Mouse (Mus musculus): ENCODE results near the gene Dnaaf5. TPM values are rescaled to one million over a fixed set of nuclear protein-coding genes. Genes with fewer than 3 reads are reported as not detected.

Dnaaf5 gene
- polyA plus RNA-seq, 1 experiment from 2014 or later = 3.6 TPM

DNA sequence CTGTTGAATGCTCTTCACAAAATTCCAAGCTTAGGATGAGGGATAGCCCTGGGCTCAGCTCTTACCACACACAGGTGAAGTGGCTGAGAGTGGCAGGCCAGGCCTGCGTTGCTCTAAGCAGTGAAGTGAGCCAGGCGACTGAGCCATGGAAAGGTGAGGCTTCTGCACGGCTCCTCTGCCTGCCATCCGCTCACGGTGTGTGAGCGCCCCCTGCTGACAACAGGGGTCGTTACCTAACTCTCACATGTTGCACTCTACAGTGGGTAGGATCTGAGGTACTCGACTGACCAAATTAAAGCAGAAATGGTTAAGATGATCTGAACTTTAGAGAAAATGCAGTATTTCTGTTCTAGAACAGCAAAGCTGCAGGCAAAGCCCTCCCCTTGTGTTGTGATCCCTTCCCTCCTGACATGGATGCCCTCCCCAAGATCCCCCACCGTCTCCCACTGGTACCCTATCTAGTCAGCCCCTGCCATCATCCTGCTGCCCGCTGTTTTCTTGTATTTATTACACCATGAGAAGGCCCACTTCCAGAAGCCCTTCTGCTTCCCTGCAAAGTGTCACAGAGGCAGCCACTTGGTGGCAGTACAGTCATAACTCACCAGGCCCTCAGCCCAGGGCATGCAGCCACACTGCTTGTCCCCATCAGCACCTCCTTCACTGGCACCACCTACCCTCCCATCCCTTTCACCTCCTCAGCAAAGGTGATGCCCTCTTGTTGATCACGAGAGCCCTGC is 29.0 kb downstream of the Dnaaf5 start:
- Histone ChIP-seq H3K9me3 (ENCODE audit: control insufficient read depth, low read length) (no peaks in the 10 kb centered on the region), H3K4me1 (replicated peaks; ENCODE audit: control insufficient read depth, insufficient read depth, low read length) (no peaks in the 10 kb centered on the region; the same call in 1 of the 2 replicates), H3K4me2 (replicated peaks) (no peak overlapping the region), H3K36me3 (replicated peaks; ENCODE audit: control insufficient read depth, insufficient read depth) (peaks cover 86% of the 10 kb centered on the region), H3K9ac (no peak overlapping the region), H3K27me3 (ENCODE audit: control insufficient read depth, insufficient read depth, low read length) (no peaks in the 10 kb centered on the region), H3K4me3 (replicated peaks; ENCODE audit: low read length) (no peak overlapping the region), H3K27ac (no peak overlapping the region)
- DNase-seq (ENCODE audit: low spot score) = peak; percentile 88
- WGBS = 30% methylated on average over 11 of the region's 11 CpGs
- peak; percentile 77 for ATAC-seq (ENCODE audit: low FRiP score)

DNA sequence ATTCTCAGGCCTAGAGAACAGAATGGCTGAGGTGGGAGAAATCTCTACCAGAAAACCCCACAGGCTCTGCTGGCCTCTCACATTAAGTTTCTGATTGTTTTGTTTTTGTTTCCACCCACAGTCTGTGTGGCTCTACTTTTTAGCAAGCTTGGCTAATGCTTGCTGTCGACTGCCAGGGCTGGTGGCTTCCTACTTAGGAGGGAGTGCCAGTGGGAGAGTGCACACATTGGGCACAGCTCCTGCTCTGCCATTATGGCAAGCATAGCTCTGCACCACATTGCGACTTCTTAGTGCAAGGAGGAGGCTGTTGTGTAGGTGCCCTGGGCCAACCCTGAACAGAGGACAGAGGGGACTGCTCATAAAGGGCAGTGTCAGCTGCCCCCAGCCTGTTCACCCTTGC is 33.1 kb downstream of the Dnaaf5 start:
- H3K4me3 ChIP-seq (replicated peaks; ENCODE audit: low read length) = no peak overlapping the region
- H3K9me3 ChIP-seq (ENCODE audit: control insufficient read depth, low read length) = no peaks in the 10 kb centered on the region
- ATAC-seq (ENCODE audit: low FRiP score) (no peak), DNase-seq (ENCODE audit: low spot score) (no peak)
- H3K27ac ChIP-seq = no peak overlapping the region
- 91% methylated on average over 2 of the region's 2 CpGs for WGBS
- peaks cover 85% of the 10 kb centered on the region for H3K36me3 ChIP-seq (replicated peaks; ENCODE audit: control insufficient read depth, insufficient read depth)
- H3K4me2 ChIP-seq (replicated peaks) = no peak overlapping the region
- no peak overlapping the region for H3K9ac ChIP-seq
- no peaks in the 10 kb centered on the region for H3K27me3 ChIP-seq (ENCODE audit: control insufficient read depth, insufficient read depth, low read length)
- no peaks in the 10 kb centered on the region for H3K4me1 ChIP-seq (replicated peaks; ENCODE audit: control insufficient read depth, insufficient read depth, low read length)

DNA sequence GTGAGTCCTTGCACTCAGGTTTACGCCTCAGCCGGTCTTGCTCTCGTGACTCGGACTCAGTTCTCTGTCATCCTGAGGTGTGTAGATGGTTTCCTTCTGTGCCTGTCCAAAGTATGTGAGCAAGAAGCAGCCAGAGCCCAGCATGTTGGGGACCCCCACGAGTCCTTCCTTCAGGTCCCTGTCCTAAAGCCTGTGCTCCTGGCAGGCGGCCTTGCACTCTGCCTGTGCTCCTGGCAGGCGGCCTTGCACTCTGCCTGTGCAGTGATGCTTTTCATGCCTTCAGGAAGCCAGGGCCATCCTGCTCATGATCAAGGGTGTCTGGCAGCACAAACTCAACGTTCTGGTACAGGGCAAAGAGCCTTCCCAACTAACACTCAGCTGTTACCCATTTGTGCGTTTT is 33.6 kb downstream of the Dnaaf5 start:
- Histone ChIP-seq H3K4me3 (replicated peaks; ENCODE audit: low read length) (no peak overlapping the region), H3K4me2 (replicated peaks) (no peak overlapping the region), H3K27ac (no peak overlapping the region), H3K4me1 (replicated peaks; ENCODE audit: control insufficient read depth, insufficient read depth, low read length) (no peaks in the 10 kb centered on the region), H3K36me3 (replicated peaks; ENCODE audit: control insufficient read depth, insufficient read depth) (peaks cover 80% of the 10 kb centered on the region), H3K27me3 (ENCODE audit: control insufficient read depth, insufficient read depth, low read length) (no peaks in the 10 kb centered on the region), H3K9me3 (ENCODE audit: control insufficient read depth, low read length) (no peaks in the 10 kb centered on the region), H3K9ac (no peak overlapping the region)
- DNase-seq (ENCODE audit: low spot score) = no peak
- 94% methylated on average over 9 of the region's 9 CpGs for WGBS
- no peak for ATAC-seq (ENCODE audit: low FRiP score)

- Histone ChIP-seq H3K4me1 (replicated peaks; ENCODE audit: control insufficient read depth, insufficient read depth, low read length) (no peaks in the 10 kb centered on the region), H3K9me3 (ENCODE audit: control insufficient read depth, low read length) (no peaks in the 10 kb centered on the region), H3K4me2 (replicated peaks) (no peak overlapping the region), H3K36me3 (replicated peaks; ENCODE audit: control insufficient read depth, insufficient read depth) (peaks cover 74% of the 10 kb centered on the region), H3K9ac (no peak overlapping the region), H3K4me3 (replicated peaks; ENCODE audit: low read length) (no peak overlapping the region), H3K27ac (no peak overlapping the region), H3K27me3 (ENCODE audit: control insufficient read depth, insufficient read depth, low read length) (no peaks in the 10 kb centered on the region)
- DNase-seq (ENCODE audit: low spot score) = no peak
- 94% methylated on average over 4 of the region's 4 CpGs for WGBS
- no peak for ATAC-seq (ENCODE audit: low FRiP score)
Measured at GRCm38 (mm10) chr5:139184897-139185296, 34.9 kb downstream of the Dnaaf5 start.

- ATAC-seq (ENCODE audit: low FRiP score) (no peak), DNase-seq (ENCODE audit: low spot score) (no peak)
- WGBS = 95% methylated on average over 5 of the region's 5 CpGs
- H3K4me1 ChIP-seq (replicated peaks; ENCODE audit: control insufficient read depth, insufficient read depth, low read length) = no peaks in the 10 kb centered on the region
- no peak overlapping the region for H3K27ac ChIP-seq
- H3K9me3 ChIP-seq (ENCODE audit: control insufficient read depth, low read length) = no peaks in the 10 kb centered on the region
- H3K9ac ChIP-seq = no peak overlapping the region
- no peaks in the 10 kb centered on the region for H3K27me3 ChIP-seq (ENCODE audit: control insufficient read depth, insufficient read depth, low read length)
- H3K4me2 ChIP-seq (replicated peaks) = no peak overlapping the region
- H3K36me3 ChIP-seq (replicated peaks; ENCODE audit: control insufficient read depth, insufficient read depth) = peaks cover 26% of the 10 kb centered on the region
- no peak overlapping the region for H3K4me3 ChIP-seq (replicated peaks; ENCODE audit: low read length)
Measured at GRCm38 (mm10) chr5:139189726-139190125, 39.7 kb downstream of the Dnaaf5 start.

- no peak overlapping the region for H3K4me3 ChIP-seq (replicated peaks; ENCODE audit: low read length)
- DNase-seq (ENCODE audit: low spot score) (no peak), ATAC-seq (ENCODE audit: low FRiP score) (no peak)
- no peak overlapping the region for H3K27ac ChIP-seq
- H3K9me3 ChIP-seq (ENCODE audit: control insufficient read depth, low read length) = no peaks in the 10 kb centered on the region
- no peaks in the 10 kb centered on the region for H3K27me3 ChIP-seq (ENCODE audit: control insufficient read depth, insufficient read depth, low read length)
- WGBS = 86% methylated on average over 5 of the region's 5 CpGs
- H3K4me1 ChIP-seq (replicated peaks; ENCODE audit: control insufficient read depth, insufficient read depth, low read length) = no peaks in the 10 kb centered on the region
- H3K4me2 ChIP-seq (replicated peaks) = no peak overlapping the region
- H3K36me3 ChIP-seq (replicated peaks; ENCODE audit: control insufficient read depth, insufficient read depth) = peaks cover 14% of the 10 kb centered on the region
- no peak overlapping the region for H3K9ac ChIP-seq
Measured at GRCm38 (mm10) chr5:139190958-139191357, 40.9 kb downstream of the Dnaaf5 start.

DNA sequence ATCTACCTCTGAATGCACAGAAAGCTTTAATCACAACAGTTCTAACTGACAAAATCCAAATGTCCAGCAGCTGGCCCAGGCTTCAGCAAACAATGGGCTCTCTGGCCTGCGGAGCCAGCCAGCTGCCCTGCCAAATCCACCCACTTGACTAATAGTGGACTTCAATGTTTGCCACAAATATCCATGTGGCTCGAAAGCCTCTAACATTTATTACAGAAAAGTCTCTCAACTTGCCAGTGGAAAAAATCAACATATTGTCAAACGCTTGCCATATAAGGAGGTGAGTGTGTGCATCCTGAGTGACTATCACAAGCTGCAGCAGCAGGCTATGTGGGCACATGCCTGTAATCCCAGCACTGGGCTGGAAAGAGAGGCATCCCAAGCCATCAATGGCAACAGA is 48.8 kb downstream of the Dnaaf5 start:
- ATAC-seq (ENCODE audit: low FRiP score) = no peak
- Histone ChIP-seq H3K4me3 (replicated peaks; ENCODE audit: low read length) (no peak overlapping the region), H3K4me1 (replicated peaks; ENCODE audit: control insufficient read depth, insufficient read depth, low read length) (peaks cover 15% of the 10 kb centered on the region), H3K27me3 (ENCODE audit: control insufficient read depth, insufficient read depth, low read length) (no peaks in the 10 kb centered on the region), H3K27ac (no peak overlapping the region), H3K4me2 (replicated peaks) (no peak overlapping the region), H3K9me3 (ENCODE audit: control insufficient read depth, low read length) (no peaks in the 10 kb centered on the region), H3K9ac (no peak overlapping the region), H3K36me3 (replicated peaks; ENCODE audit: control insufficient read depth, insufficient read depth) (no peaks in the 10 kb centered on the region)
- no peak for DNase-seq (ENCODE audit: low spot score)
- WGBS = 86% methylated on average over 3 of the region's 3 CpGs

DNA sequence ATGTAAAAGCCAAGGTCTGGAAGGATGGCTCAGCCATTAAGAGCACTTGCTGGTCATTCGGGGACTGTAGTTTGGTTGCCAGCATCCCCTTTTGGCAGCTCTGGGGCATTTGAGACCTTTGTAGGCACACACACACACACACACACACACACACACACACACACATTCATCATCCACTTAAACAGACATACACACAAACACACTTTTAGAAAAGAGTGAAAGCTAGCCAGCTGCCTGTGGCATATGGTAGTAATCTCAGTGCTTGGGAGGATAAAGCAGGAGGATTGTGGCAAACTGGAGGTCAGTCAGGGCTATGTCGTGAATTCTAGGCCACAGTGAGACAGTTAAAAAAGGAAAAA is 49.6 kb downstream of the Dnaaf5 start:
- Histone ChIP-seq H3K4me1 (replicated peaks; ENCODE audit: control insufficient read depth, insufficient read depth, low read length) (peaks cover 15% of the 10 kb centered on the region), H3K4me2 (replicated peaks) (peak overlapping the region; percentile 64), H3K9ac (peak overlapping the region; percentile 64), H3K27me3 (ENCODE audit: control insufficient read depth, insufficient read depth, low read length) (no peaks in the 10 kb centered on the region), H3K4me3 (replicated peaks; ENCODE audit: low read length) (peak overlapping the region; percentile 92), H3K9me3 (ENCODE audit: control insufficient read depth, low read length) (no peaks in the 10 kb centered on the region), H3K27ac (peak overlapping the region; percentile 87), H3K36me3 (replicated peaks; ENCODE audit: control insufficient read depth, insufficient read depth) (no peaks in the 10 kb centered on the region)
- DNase-seq (ENCODE audit: low spot score) (no peak), ATAC-seq (ENCODE audit: low FRiP score) (no peak)
- WGBS = 33% methylated on average over 2 of the region's 2 CpGs

GRCm38 (mm10) chr5:139199995-139200769 is 50.2 kb downstream of the Dnaaf5 start, which contains the start of gene Sun1:
Gene Sun1 (plus strand): TSS chr5:139200637.
- no peaks in the 10 kb centered on the region for H3K9me3 ChIP-seq (ENCODE audit: control insufficient read depth, low read length)
- peak within 1 kb of the TSS; percentile 90 for H3K9ac ChIP-seq
- peak; percentile 99 for DNase-seq (ENCODE audit: low spot score)
- WGBS = under 1% methylated on average over 61 of the region's 64 CpGs
- H3K4me1 ChIP-seq (replicated peaks; ENCODE audit: control insufficient read depth, insufficient read depth, low read length) = peaks cover 15% of the 10 kb centered on the region
- no peaks in the 10 kb centered on the region for H3K36me3 ChIP-seq (replicated peaks; ENCODE audit: control insufficient read depth, insufficient read depth)
- peak within 1 kb of the TSS; percentile 92 for H3K4me3 ChIP-seq (replicated peaks; ENCODE audit: low read length)
- peak within 1 kb of the TSS; percentile 64 for H3K4me2 ChIP-seq (replicated peaks)
- no peaks in the 10 kb centered on the region for H3K27me3 ChIP-seq (ENCODE audit: control insufficient read depth, insufficient read depth, low read length)
- ATAC-seq (ENCODE audit: low FRiP score) = peak; percentile 99
- H3K27ac ChIP-seq = peak within 1 kb of the TSS; percentile 87

All from hindbrain, embryonic 14.5 days (tissue).